Mouse (Mus musculus) adipocyte (in vitro differentiated cells): ENCODE measurements around the gene Sh3rf3.
A peak's percentile ranks its signal among the peaks of the same experiment; 100 is the strongest.
"Not testable (repeated sequence)": the region's sequence is repeated elsewhere in the genome, so short reads cannot be mapped to it uniquely, and the experiment has no call there.

Experiments
- DNase-seq: peaks from one replicate; pipeline ENCODE4 v3.0.0-alpha.2; 2016; ENCODE audit warnings: low spot score

Sh3rf3 gene

GRCm38 (mm10) chr10:58981674-58982329, 168.6 kb downstream of the Sh3rf3 start:
- no peak for DNase-seq

DNA sequence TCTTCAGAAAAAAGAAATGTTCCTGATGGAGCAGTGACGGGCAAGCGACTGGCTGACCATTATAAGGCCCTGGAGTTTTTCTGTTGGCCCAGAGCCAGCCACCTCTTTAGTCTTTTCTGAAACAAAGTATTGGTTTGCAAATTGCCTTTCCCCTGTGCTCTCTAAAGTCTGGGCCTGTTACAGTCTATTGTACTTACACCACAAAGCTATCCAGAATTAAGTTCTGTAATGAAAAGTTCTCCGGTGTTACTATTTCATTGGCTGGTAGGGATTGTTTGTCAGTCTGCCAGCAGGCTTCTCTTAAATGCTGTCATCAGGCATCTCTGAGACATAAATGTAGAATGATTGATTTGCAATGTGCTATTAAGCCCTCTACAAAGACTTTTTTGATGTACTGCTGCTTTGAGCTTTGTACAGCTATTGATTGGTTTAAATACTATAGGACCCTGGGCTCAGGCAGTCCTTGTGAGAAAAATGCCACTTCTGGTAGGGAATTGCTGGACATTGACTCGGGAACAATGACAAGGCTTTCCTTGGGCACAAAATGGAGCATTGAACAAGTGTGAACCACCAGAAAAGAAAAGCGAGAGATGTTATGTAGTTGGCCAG, 169.5 kb downstream of the Sh3rf3 start:
- no peak for DNase-seq

- DNase-seq, result no peak
Observed at GRCm38 (mm10) chr10:58991611-58992010, 178.5 kb downstream of the Sh3rf3 start.

DNA sequence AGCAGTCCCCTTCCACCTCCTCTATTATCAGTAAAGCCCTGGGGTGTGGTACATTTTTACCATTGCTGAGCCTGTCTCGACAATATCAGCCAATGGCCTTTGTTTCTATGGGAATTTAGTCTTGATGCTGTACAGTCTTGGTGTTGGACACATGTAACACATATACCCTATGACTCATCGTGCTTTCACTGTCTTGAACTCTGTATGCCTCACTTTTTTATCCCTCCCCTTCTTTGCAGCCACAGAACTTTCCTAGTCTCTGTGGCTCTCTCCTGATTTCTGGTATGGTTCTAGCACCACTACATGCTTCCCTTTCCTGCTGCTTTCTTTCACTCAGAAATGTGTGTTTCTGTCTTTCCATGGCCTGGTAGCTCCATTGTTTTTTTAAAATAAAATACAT, 181.6 kb downstream of the Sh3rf3 start:
- no peak for DNase-seq

GRCm38 (mm10) chr10:58995132-58995531, 182.0 kb downstream of the Sh3rf3 start:
- DNase-seq, result no peak

DNA sequence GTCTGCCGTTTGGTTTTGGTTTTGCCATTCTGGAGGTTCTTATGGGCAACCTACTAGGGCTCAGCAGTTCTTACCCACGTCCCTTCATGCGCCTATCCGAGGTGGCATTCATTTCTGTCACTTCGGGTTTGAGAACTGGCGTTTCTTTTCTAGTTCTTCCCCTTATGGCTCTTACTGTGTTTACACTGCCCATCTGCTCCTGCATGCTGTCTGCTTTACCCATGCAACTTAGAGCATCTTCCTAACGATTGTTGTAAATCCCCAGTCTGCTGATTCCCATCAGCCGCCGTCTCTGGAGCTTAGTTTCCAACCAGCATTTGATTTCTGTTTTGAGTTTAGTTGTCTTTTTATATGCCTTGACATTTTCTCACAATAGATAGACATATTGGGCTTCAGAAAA, 189.2 kb downstream of the Sh3rf3 start:
- no peak for DNase-seq

DNA sequence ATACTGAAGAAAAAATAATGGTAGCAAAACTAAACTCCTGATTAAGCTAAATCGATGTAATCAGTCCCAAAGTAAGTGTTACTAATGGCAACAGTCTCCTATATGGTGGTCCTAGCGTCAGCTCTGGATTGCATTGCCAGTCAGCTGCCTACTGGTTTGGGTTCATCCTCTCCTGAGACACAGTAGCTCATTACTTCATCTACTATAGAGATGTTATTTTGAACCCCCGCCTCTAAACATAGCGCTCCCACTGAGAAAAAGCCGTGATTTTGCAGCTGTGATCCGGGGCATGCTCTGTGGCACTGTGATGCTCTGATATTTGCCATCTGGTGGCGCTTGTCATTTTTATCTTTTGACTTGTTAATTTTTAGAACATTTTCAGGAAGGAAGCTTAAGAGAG, 198.3 kb downstream of the Sh3rf3 start:
- DNase-seq, result no peak

DNA sequence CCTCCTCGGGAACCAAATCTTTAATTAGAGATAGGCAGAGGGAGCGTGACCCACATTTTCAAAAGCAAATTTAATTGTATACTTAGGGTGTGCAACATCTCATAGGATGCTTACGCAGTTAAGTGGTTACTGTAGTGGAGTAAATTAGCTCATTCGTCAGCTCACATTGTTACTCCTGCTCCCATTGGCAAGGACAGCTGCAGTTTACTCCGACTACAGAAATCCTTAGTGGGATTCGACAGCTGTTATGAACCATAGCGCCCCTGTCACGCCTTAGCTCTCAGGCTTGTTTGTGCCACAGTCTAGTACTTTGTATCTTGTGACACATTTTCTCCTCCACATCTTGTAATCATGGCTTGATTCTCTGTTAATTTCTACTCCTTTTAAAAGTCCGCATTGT, 200.5 kb downstream of the Sh3rf3 start:
- DNase-seq, result no peak

DNA sequence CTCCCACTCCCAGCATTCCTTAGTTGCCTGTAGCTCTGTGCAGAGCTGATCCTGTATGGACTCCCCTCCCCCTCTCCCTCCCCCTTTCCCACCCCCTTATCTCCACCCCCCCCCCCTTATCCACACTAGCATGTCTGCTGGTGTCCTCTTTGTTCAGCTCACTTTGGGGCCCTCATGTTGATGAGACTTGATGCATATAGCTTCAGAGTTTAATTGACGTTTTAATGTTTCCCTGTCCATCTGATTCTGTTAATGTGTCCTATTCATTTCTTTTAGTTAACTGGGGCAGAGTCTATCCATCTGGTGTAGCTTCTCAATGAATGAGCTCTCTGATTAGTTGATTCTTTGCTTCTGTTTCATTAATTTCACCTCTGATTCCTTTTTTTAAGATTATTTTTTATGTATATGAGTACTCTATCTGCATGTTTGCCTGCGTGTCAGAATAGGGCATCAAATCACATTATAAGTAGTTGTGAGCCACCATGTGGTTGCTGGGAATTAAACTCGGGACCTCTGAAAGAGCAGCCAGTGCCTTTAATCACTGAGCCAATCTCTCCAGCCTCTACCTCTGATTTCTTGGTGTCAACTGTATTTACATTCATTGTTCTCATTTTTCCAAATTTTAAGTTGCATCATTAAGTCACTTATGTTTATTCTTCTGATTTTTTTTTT, 206.3 kb downstream of the Sh3rf3 start:
- DNase-seq, result peak; percentile 11

DNA sequence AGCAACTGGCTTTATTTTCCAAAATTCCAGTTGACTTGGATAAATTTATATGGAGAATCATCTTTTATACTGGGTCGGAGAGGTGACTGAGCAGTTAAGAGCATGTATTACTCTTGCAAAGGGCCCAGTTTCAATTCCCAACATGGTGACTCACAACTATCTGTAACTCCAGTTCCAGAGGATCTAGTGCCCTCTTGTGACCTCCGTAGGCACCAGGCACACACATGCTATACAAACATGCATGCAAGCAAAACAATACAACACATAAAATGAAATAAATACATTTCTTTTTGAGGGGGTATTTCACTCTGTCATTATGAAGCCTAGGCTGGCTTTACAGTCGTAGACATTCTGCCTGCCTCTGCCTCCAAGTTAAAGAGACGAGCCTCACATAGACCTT, 237.3 kb downstream of the Sh3rf3 start:
- no peak for DNase-seq

- DNase-seq, result no peak
Observed at GRCm38 (mm10) chr10:59056294-59056693, 243.1 kb downstream of the Sh3rf3 start.

GRCm38 (mm10) chr10:59066804-59067203, 253.6 kb downstream of the Sh3rf3 start:
- DNase-seq, result no peak

DNA sequence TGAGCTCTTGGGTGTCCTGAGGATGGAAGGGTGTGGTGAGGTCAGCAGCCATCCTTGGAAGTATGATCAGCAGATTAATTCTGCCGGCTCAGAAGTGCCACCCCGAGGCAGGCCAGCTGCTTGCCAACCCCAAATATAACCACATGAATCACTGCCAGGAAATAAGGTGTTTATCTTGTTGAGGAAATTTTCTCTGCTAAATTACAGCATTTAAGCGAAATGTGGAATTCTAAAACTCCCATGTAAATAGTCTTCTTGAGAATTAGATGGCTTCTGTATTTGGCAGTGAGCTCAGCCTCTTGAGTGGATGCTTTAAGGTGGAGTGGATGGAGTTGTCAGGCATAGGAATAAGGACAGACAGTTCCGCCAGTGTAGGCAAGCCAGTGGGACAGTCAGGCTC, 259.7 kb downstream of the Sh3rf3 start:
- no peak for DNase-seq

DNA sequence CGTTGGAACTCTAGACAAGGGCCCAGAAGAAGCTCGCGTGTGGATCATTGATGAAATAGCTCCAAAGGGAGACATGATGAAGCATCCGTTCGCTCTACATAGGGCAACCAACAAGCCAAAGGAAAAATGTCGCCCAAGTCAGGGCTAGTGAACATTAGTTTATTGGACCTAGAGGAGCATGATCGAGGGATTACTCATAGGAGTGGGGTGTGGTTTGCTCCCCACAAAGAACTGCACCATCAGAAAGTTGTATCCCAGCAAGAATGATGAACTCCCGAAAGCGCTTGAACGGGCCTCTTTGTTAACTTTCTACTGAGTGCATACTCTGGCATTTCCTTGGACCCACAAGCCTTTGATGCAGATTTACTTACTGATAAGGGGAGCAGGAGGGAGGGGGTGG, 263.5 kb downstream of the Sh3rf3 start:
- no peak for DNase-seq

DNA sequence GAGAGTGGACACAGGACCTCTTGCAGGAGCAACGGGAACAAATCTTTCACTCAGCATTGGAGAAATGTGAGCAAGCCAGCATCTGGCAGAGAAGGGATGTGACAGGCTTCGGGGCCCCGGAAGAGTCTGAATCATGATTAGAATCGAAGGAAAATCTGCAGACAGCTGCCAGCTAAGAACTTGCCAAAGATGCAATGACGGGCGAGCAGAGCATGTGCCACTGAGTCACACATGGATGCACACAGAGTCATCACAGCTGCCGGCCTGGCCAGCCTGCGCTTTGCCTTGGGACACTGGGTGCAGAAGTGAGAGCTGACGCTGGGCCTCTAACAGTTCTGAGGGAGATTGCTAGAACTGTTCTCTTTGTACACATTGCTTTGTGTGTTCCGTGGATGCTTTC, 264.8 kb downstream of the Sh3rf3 start:
- peak; percentile 8 for DNase-seq

DNA sequence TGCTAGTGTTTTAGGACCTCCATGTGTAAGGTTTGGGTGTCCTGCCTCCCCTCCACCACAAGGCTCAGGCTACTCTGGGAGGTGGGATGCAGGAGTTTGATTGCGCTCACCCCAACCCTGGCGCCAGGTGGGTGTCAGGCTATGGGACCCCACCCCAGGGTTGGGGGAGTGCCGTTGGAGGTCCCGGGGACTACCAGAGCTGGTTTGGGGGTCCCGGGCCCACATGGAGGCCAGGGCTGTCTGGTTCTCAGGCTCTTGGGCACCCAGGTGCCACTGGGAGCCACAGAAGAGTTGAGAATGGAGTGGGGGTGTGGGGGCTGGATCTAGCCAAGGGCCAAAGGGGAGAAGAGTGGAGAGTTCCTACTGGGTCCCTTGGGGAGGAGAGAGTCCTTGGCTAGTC, 272.4 kb downstream of the Sh3rf3 start:
- DNase-seq, result no peak

DNA sequence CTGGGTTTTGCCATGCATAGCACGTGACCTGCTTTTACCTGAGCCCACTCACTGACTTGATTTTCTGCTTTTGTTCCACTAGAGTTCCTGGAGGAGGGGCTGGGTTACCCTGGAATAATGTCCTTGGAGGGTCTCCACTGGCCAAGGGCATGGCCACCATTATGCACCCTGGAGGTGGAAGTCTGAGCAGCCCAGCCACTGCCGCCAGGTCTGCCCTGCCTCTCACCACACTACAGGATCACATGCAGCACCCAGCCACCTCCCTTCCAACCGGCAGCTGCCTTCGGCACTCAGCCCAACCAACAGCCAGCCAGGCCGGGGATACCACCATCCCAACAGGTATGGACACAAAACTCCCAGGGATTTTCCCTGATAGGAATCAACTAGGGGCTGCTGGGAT, 273.4 kb downstream of the Sh3rf3 start:
- no peak for DNase-seq

- DNase-seq, result no peak
Observed at GRCm38 (mm10) chr10:59089861-59090621, 276.9 kb downstream of the Sh3rf3 start.

- DNase-seq, result no peak
Observed at GRCm38 (mm10) chr10:59090622-59090971, 277.4 kb downstream of the Sh3rf3 start.

DNA sequence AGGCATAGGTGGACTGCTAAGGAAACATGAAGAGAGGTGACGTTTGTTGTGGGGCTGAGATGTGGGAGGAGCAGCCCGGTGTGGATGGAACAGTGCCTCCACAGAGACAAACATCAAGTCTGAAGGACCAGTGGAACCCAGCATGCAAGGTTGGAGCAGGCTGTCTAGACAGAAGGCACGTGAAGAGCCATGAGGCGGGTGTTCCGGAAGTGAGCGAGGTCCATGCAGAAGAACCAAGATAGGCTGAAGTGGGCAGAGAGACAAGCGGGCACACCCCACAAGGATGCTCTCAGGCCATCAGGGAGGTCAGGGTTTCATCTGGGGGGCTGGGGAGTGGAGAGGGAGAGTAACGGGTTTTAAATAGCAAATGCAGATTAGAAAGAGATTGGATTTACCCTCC, 278.4 kb downstream of the Sh3rf3 start:
- DNase-seq, result no peak

- DNase-seq, result no peak
Observed at GRCm38 (mm10) chr10:59091988-59092387, 278.8 kb downstream of the Sh3rf3 start.

- not testable (repeated sequence) for DNase-seq
Observed at GRCm38 (mm10) chr10:59103076-59103475, 289.9 kb downstream of the Sh3rf3 start.

DNA sequence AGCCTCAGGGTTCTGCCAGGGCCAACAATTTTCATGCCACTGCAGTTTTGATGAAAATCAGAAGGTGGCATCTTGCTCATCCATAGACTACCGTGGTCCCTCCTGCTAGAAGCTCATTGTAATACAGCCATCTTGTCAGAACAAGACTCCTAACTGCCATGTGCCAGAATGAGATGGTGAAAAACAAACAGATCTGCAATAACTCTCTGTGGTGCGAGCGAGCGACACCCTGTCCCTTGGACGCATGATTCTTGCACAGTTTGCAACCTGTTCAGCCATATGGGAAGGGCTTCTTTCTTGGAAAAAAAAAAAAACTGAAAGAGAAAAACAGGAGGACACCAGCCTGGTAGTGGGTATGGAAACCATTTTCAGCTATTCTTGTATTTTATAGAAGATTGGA, 291.5 kb downstream of the Sh3rf3 start:
- no peak for DNase-seq
